Mouse (Mus musculus) stomach, postnatal 0 days (tissue): ENCODE results near the gene Gm28230.

ENCODE experiments used
- CTCF ChIP-seq: IDR thresholded peaks from 2 replicates; pipeline ENCODE4 v1.5.1; 2016; ENCODE audit warnings: antibody characterized with exemption, low read depth, mild to moderate bottlenecking, moderate library complexity
- EP300 ChIP-seq: optimal IDR thresholded peaks from 2 replicates; pipeline ENCODE3; 2016; ENCODE audit warnings: antibody characterized with exemption

DNA sequence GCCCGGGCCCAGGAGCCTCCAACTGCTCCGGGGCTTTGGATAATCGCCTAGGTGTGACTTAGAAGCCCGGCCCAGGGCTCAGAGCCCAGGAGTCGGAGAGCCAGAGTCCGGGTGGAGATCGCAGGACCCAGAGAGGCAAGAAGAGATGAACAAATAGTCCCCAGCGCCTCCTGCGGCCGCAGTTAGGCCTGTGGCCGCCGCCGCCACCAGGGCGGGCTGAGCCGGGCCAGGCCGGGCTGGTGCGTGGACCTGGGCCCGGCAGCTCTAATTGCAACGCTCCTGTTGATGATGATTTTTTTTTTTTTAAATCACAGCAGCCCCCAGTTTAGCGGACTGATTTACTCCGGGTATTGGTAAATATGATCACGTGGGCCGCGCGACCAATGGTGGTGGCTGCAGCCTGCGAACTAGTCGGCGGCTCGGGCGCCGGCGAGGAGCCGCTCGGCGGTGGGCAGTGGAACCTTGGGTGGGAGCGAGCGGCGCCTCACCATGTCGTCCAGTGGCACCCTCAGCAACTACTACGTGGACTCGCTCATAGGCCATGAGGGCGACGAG lies 28.9 kb upstream of the Gm28230 start, which contains the start of gene Hoxd9:
- TF ChIP-seq EP300 = no peak
- TF ChIP-seq CTCF = no peak; the same call in 1 of the 2 replicates
